8 mouse cellular contexts compared by ENCODE assay signal in genomic region chr1:180268249-180269031, GRCm38 (mm10). TPM values are rescaled to one million over a fixed set of nuclear protein-coding genes. Genes with fewer than 3 reads are reported as not detected.
A peak's percentile ranks its signal among the peaks of the same experiment; 100 is the strongest.
DNase-seq lines count a peak whose midpoint lies in the region; ATAC-seq lines count a peak whose summit lies in the region.

No protein-coding gene starts in this region.

- 14% methylated on average over 12 of the region's 12 CpGs for WGBS in embryonic facial prominence, embryonic 13.5 days
- WGBS in kidney, embryonic 14.5 days: 18% methylated on average over 12 of the region's 12 CpGs

- DNase-seq in A20 (ENCODE audit: low read depth, low spot score) (peak; percentile 84), liver (peak; percentile 88)
- DNase-seq in adrenal gland, postnatal 4 days (ENCODE audit: low spot score in 2 of 2): peak; percentile 75 to 88
- peak; percentile 78 to 93 for DNase-seq in heart, adult 9 months (ENCODE audit: low spot score in 2 of 2)
- DNase-seq in spleen, postnatal 4 days (ENCODE audit: low spot score in 2 of 2): peak; percentile 84 to 95

- peak overlapping the region; percentile 20; the same call in 1 of the 2 replicates for H3K4me2 ChIP-seq in embryonic facial prominence, embryonic 13.5 days
- no peak overlapping the region for H3K4me2 ChIP-seq in kidney, embryonic 14.5 days (replicated peaks; ENCODE audit: low read depth, low read length)

- peaks cover 11% of the 10 kb centered on the region for H3K4me1 ChIP-seq in embryonic facial prominence, embryonic 13.5 days
- H3K4me1 ChIP-seq in kidney, embryonic 14.5 days (ENCODE audit: control insufficient read depth, insufficient read depth, low read length): peaks cover 5% of the 10 kb centered on the region; the same call in 1 of the 2 replicates

- H3K36me3 ChIP-seq in embryonic facial prominence, embryonic 13.5 days: no peaks in the 10 kb centered on the region
- no peaks in the 10 kb centered on the region for H3K36me3 ChIP-seq in kidney, embryonic 14.5 days (ENCODE audit: control insufficient read depth, insufficient read depth, low read length)

- H3K4me3 ChIP-seq in embryonic facial prominence, embryonic 13.5 days: no peak overlapping the region
- H3K4me3 ChIP-seq in kidney, embryonic 14.5 days (ENCODE audit: low read length): no peak overlapping the region

- no peak overlapping the region for H3K9ac ChIP-seq in embryonic facial prominence, embryonic 13.5 days
- H3K9ac ChIP-seq in kidney, embryonic 14.5 days (ENCODE audit: low read depth, low read length): no peak overlapping the region

- peaks cover 9% of the 10 kb centered on the region for H3K27me3 ChIP-seq in embryonic facial prominence, embryonic 13.5 days
- H3K27me3 ChIP-seq in kidney, embryonic 14.5 days (ENCODE audit: control insufficient read depth, insufficient read depth, low read length): no peaks in the 10 kb centered on the region

- no peak overlapping the region for H3K27ac ChIP-seq in embryonic facial prominence, embryonic 13.5 days
- H3K27ac ChIP-seq in kidney, embryonic 14.5 days (ENCODE audit: low read depth, low read length): no peak overlapping the region

- H3K9me3 ChIP-seq in embryonic facial prominence, embryonic 13.5 days: no peaks in the 10 kb centered on the region
- no peaks in the 10 kb centered on the region for H3K9me3 ChIP-seq in kidney, embryonic 14.5 days (ENCODE audit: control insufficient read depth, low read length)

- peak; percentile 71; the same call in 1 of the 2 replicates for ATAC-seq in embryonic facial prominence, embryonic 13.5 days (ENCODE audit: insufficient number of reproducible peaks, insufficient read depth, low FRiP score, low TSS enrichment, low read depth)
- peak; percentile 90 for ATAC-seq in kidney, embryonic 14.5 days (ENCODE audit: low FRiP score, low TSS enrichment)
- ATAC-seq in monocyte, adult 5-6 weeks (replicated peaks; ENCODE audit: insufficient number of reproducible peaks, low FRiP score, low TSS enrichment, poor library complexity, severe bottlenecking): peak; percentile 78

RNA-seq across cellular contexts. Expression of gene Psen2, which starts 5.2 kb away (rescaled TPM):
- 10 to 100 TPM; 40.2 to 45.4 TPM for total RNA-seq in adrenal gland, postnatal 4 days (2021)
- 9.4 and 11.3 TPM in 2 replicates for polyA plus RNA-seq in embryonic facial prominence, embryonic 13.5 days (2015; fragmentation: Nextera tagmentation; extraction: Ambion mirVana)
- 15.4 and 17.1 TPM in 2 replicates for polyA plus RNA-seq in kidney, embryonic 14.5 days (2014; fragmentation: Nextera tagmentation; extraction: Ambion mirVana)
- total RNA-seq in monocyte, adult 5-6 weeks (2017): 30.1 to 38.0 TPM (median 30.6 TPM) in 3 replicates
